Mouse (Mus musculus): ENCODE measurements at regions not wholly inside any gene's neighbourhood (a gene's known extent, or its start where the extent isn't known, plus 50 kb on each side); places are given as distances from the start of the nearest gene placed in this dataset.

GRCm38 (mm10) chr1:143903234-143903633, 100.7 kb downstream of the Rgs2 start:
- ATAC-seq (ENCODE audit: insufficient read depth, low FRiP score), result no peak
- Histone ChIP-seq H3K27ac (ENCODE audit: low read length) (peak overlapping the region; percentile 0; the same call in 1 of the 2 replicates), H3K4me3 (replicated peaks; ENCODE audit: low read length) (no peak overlapping the region), H3K9ac (ENCODE audit: low read length) (no peak overlapping the region), H3K27me3 (ENCODE audit: control insufficient read depth, insufficient read depth, low read length) (no peaks in the 10 kb centered on the region), H3K4me1 (ENCODE audit: control insufficient read depth, insufficient read depth, low read length) (peaks cover 5% of the 10 kb centered on the region; the same call in 1 of the 2 replicates), H3K4me2 (ENCODE audit: low read depth, low read length) (no peak overlapping the region), H3K36me3 (ENCODE audit: control insufficient read depth, insufficient read depth, low read length) (no peaks in the 10 kb centered on the region), H3K9me3 (replicated peaks; ENCODE audit: control insufficient read depth, low read length) (no peaks in the 10 kb centered on the region)
- WGBS, result 67% methylated on average over 5 of the region's 5 CpGs

- H3K9ac ChIP-seq (ENCODE audit: low read length), result no peak overlapping the region
- no peak for ATAC-seq (ENCODE audit: insufficient read depth, low FRiP score)
- H3K27me3 ChIP-seq (ENCODE audit: control insufficient read depth, insufficient read depth, low read length), result no peaks in the 10 kb centered on the region
- H3K9me3 ChIP-seq (replicated peaks; ENCODE audit: control insufficient read depth, low read length), result no peaks in the 10 kb centered on the region
- H3K4me2 ChIP-seq (ENCODE audit: low read depth, low read length), result no peak overlapping the region
- peaks cover 5% of the 10 kb centered on the region; the same call in 1 of the 2 replicates for H3K4me1 ChIP-seq (ENCODE audit: control insufficient read depth, insufficient read depth, low read length)
- H3K4me3 ChIP-seq (replicated peaks; ENCODE audit: low read length), result no peak overlapping the region
- WGBS, result 68% methylated on average over 6 of the region's 6 CpGs
- no peaks in the 10 kb centered on the region for H3K36me3 ChIP-seq (ENCODE audit: control insufficient read depth, insufficient read depth, low read length)
- no peak overlapping the region for H3K27ac ChIP-seq (ENCODE audit: low read length)
Observed at GRCm38 (mm10) chr1:143901127-143901920, 102.6 kb downstream of the Rgs2 start.

DNA sequence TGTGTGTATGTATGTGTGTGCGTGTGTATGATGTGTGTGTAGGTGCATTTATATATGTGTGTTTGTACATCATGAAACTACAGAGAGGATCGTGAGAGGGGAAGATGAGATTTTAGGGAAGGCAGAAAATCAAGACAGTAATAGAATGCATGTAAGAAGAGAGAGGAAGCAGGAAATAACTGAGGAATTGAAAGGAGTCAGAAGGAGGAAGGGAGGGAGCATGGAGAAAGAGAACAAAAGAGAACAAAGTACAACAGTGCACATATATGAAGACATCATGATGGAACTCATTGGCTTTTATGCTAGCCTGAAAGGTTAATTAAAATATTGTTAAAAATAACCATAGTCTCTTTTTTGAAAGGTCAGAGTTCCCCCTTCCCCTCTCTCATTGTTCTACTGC, 111.4 kb downstream of the Uchl5 start:
- ATAC-seq (ENCODE audit: insufficient read depth, low FRiP score), result no peak

DNA sequence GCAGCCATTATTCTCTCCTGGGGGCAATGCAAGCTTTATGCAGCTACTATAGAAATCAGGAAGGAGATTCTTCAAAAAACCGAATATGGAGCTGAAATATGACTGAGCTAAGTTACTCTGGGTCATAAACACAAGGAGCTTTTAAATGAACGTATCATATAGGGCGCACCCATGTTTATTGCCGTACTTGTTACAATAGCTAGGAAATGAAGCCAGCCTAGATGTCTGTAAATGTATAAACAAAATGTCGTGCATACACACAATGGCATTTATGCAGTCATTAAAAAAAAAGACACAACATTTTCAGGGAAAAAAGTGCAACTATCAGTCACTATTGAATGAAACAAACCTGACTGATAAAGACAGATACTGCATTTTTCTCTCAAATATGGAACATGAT, 111.0 kb downstream of the Uchl5 start:
- Histone ChIP-seq H3K4me1 (ENCODE audit: control insufficient read depth, insufficient read depth, low read length) (no peaks in the 10 kb centered on the region), H3K4me3 (replicated peaks; ENCODE audit: low read length) (no peak overlapping the region), H3K27ac (ENCODE audit: low read length) (no peak overlapping the region), H3K36me3 (ENCODE audit: control insufficient read depth, insufficient read depth, low read length) (no peaks in the 10 kb centered on the region), H3K4me2 (ENCODE audit: low read depth, low read length) (no peak overlapping the region), H3K9me3 (replicated peaks; ENCODE audit: control insufficient read depth, low read length) (no peaks in the 10 kb centered on the region), H3K9ac (ENCODE audit: low read length) (no peak overlapping the region), H3K27me3 (ENCODE audit: control insufficient read depth, insufficient read depth, low read length) (no peaks in the 10 kb centered on the region)
- 73% methylated on average over 5 of the region's 5 CpGs for WGBS
- no peak for ATAC-seq (ENCODE audit: insufficient read depth, low FRiP score)

More for the DNA sequence above, 111.4 kb downstream of the Uchl5 start:
- Histone ChIP-seq H3K27ac (ENCODE audit: low read length) (no peak overlapping the region), H3K36me3 (ENCODE audit: control insufficient read depth, insufficient read depth, low read length) (no peaks in the 10 kb centered on the region), H3K4me3 (replicated peaks; ENCODE audit: low read length) (no peak overlapping the region), H3K9me3 (replicated peaks; ENCODE audit: control insufficient read depth, low read length) (no peaks in the 10 kb centered on the region), H3K27me3 (ENCODE audit: control insufficient read depth, insufficient read depth, low read length) (no peaks in the 10 kb centered on the region), H3K4me2 (ENCODE audit: low read depth, low read length) (no peak overlapping the region), H3K4me1 (ENCODE audit: control insufficient read depth, insufficient read depth, low read length) (no peaks in the 10 kb centered on the region), H3K9ac (ENCODE audit: low read length) (no peak overlapping the region)
- 88% methylated on average over 2 of the region's 2 CpGs for WGBS

DNA sequence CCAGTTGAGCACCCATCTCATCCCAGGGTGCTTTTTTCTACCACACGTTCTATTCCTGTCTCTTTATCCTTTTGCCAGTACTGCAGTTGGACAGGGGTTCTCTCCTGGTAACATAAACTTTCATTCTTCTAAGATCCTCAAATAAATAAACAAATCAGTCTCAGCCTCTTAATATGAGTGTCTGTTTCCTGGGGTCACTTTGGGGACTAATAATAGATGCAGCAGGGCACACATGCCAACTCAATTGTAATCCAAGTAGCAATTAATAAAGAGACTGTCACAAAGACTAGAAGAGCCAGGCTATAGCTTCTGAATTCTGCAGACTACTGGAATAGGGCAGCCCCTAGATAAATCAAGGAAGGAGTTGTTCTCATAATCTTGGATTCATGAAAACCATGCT, 108.9 kb downstream of the Uchl5 start:
- 42% methylated on average over 1 of the region's 1 CpGs for WGBS
- Histone ChIP-seq H3K27me3 (ENCODE audit: control insufficient read depth, insufficient read depth, low read length) (no peaks in the 10 kb centered on the region), H3K27ac (ENCODE audit: low read length) (no peak overlapping the region), H3K4me1 (ENCODE audit: control insufficient read depth, insufficient read depth, low read length) (no peaks in the 10 kb centered on the region), H3K9ac (ENCODE audit: low read length) (no peak overlapping the region), H3K4me2 (ENCODE audit: low read depth, low read length) (no peak overlapping the region), H3K4me3 (replicated peaks; ENCODE audit: low read length) (no peak overlapping the region), H3K36me3 (ENCODE audit: control insufficient read depth, insufficient read depth, low read length) (no peaks in the 10 kb centered on the region), H3K9me3 (replicated peaks; ENCODE audit: control insufficient read depth, low read length) (no peaks in the 10 kb centered on the region)
- ATAC-seq (ENCODE audit: insufficient read depth, low FRiP score), result no peak

DNA sequence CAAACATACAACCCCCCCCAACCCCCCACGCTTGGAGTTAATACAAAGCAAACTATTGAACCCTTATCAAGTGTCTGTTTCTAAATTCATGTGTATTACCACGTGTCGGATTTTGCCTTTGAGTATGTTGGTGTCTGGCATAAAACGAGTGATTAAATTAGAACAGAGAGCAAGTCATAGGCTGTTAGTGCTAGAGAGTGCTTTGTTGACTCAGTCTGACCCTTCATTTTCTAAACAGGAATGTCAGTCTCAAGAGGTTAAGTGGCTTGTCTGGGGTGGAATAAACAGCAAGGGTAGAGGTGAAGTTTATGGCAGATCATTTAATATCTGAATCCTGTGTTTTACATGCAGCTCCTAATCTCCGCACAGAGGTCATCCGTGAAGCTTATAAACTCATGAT, 104.1 kb downstream of the Uchl5 start:
- Histone ChIP-seq H3K9me3 (replicated peaks; ENCODE audit: control insufficient read depth, low read length) (no peaks in the 10 kb centered on the region), H3K4me1 (ENCODE audit: control insufficient read depth, insufficient read depth, low read length) (no peaks in the 10 kb centered on the region), H3K9ac (ENCODE audit: low read length) (no peak overlapping the region), H3K27ac (ENCODE audit: low read length) (no peak overlapping the region), H3K36me3 (ENCODE audit: control insufficient read depth, insufficient read depth, low read length) (no peaks in the 10 kb centered on the region), H3K27me3 (ENCODE audit: control insufficient read depth, insufficient read depth, low read length) (no peaks in the 10 kb centered on the region), H3K4me2 (ENCODE audit: low read depth, low read length) (no peak overlapping the region), H3K4me3 (replicated peaks; ENCODE audit: low read length) (no peak overlapping the region)
- ATAC-seq (ENCODE audit: insufficient read depth, low FRiP score), result no peak
- 31% methylated on average over 6 of the region's 6 CpGs for WGBS

GRCm38 (mm10) chr1:143879622-143880021, 102.5 kb downstream of the Uchl5 start:
- H3K4me3 ChIP-seq (replicated peaks; ENCODE audit: low read length), result no peak overlapping the region
- no peaks in the 10 kb centered on the region for H3K27me3 ChIP-seq (ENCODE audit: control insufficient read depth, insufficient read depth, low read length)
- no peaks in the 10 kb centered on the region for H3K4me1 ChIP-seq (ENCODE audit: control insufficient read depth, insufficient read depth, low read length)
- no peaks in the 10 kb centered on the region for H3K9me3 ChIP-seq (replicated peaks; ENCODE audit: control insufficient read depth, low read length)
- no peak overlapping the region for H3K9ac ChIP-seq (ENCODE audit: low read length)
- no peak overlapping the region for H3K4me2 ChIP-seq (ENCODE audit: low read depth, low read length)
- H3K27ac ChIP-seq (ENCODE audit: low read length), result no peak overlapping the region
- no peak for ATAC-seq (ENCODE audit: insufficient read depth, low FRiP score)
- 90% methylated on average over 5 of the region's 5 CpGs for WGBS
- H3K36me3 ChIP-seq (ENCODE audit: control insufficient read depth, insufficient read depth, low read length), result no peaks in the 10 kb centered on the region

DNA sequence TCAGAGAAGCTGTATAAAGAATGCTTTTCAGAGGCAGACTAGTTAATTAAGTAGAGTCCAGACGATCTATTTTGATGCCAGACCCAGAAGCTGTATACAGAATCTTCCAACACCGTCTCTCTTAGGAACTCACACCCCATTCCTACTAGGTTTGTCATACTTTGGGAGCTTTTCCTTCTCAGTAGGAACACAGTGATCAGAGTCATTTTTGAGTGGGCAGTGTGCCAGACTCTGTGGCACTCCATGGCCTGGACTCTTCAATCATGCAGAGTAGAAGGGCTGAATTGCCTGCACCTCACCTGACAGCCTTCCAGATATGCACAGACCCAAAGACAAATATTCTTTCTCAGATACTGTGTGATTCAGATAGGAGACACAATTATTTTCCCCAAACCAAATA, 101.2 kb downstream of the Uchl5 start:
- Histone ChIP-seq H3K9ac (ENCODE audit: low read length) (no peak overlapping the region), H3K27ac (ENCODE audit: low read length) (no peak overlapping the region), H3K27me3 (ENCODE audit: control insufficient read depth, insufficient read depth, low read length) (no peaks in the 10 kb centered on the region), H3K36me3 (ENCODE audit: control insufficient read depth, insufficient read depth, low read length) (no peaks in the 10 kb centered on the region), H3K9me3 (replicated peaks; ENCODE audit: control insufficient read depth, low read length) (no peaks in the 10 kb centered on the region), H3K4me1 (ENCODE audit: control insufficient read depth, insufficient read depth, low read length) (no peaks in the 10 kb centered on the region), H3K4me3 (replicated peaks; ENCODE audit: low read length) (no peak overlapping the region), H3K4me2 (ENCODE audit: low read depth, low read length) (no peak overlapping the region)
- 45% methylated on average over 2 of the region's 2 CpGs for WGBS
- ATAC-seq (ENCODE audit: insufficient read depth, low FRiP score), result no peak

GRCm38 (mm10) chr1:143860319-143860718, 83.2 kb downstream of the Uchl5 start:
- Histone ChIP-seq H3K36me3 (ENCODE audit: control insufficient read depth, insufficient read depth, low read length) (no peaks in the 10 kb centered on the region), H3K4me3 (replicated peaks; ENCODE audit: low read length) (no peak overlapping the region), H3K4me1 (ENCODE audit: control insufficient read depth, insufficient read depth, low read length) (no peaks in the 10 kb centered on the region), H3K9me3 (replicated peaks; ENCODE audit: control insufficient read depth, low read length) (no peaks in the 10 kb centered on the region), H3K9ac (ENCODE audit: low read length) (no peak overlapping the region), H3K27me3 (ENCODE audit: control insufficient read depth, insufficient read depth, low read length) (no peaks in the 10 kb centered on the region), H3K4me2 (ENCODE audit: low read depth, low read length) (no peak overlapping the region), H3K27ac (ENCODE audit: low read length) (no peak overlapping the region)
- 75% methylated on average over 10 of the region's 10 CpGs for WGBS
- no peak for ATAC-seq (ENCODE audit: insufficient read depth, low FRiP score)

Measured in stomach, embryonic 16.5 days (tissue).